Comparison of ENCODE assay signal across 12 mouse cellular contexts in genomic region chr6:32052135-32052915, GRCm38 (mm10). TPM values are rescaled to one million over a fixed set of nuclear protein-coding genes. Genes with fewer than 3 reads are reported as not detected.
A peak's percentile ranks its signal among the peaks of the same experiment; 100 is the strongest.
DNase-seq lines count a peak whose midpoint lies in the region; ATAC-seq and TF ChIP-seq lines count a peak whose summit lies in the region.
"Had no signal": no experiment of that assay in that cellular context is flagged by ENCODE, and none has a peak within 500 bp of the region (broad histone marks: within the 10 kb centered on the region; RNA-seq: fewer than 3 reads in every experiment).

No protein-coding gene starts in this region.

- H3K4me1 ChIP-seq in hindbrain, embryonic 15.5 days (replicated peaks), result peaks cover 7% of the 10 kb centered on the region; the same call in 1 of the 2 replicates
- H3K4me1 ChIP-seq in hindbrain, embryonic 14.5 days (replicated peaks; ENCODE audit: control insufficient read depth, insufficient read depth, low read length), result no peaks in the 10 kb centered on the region; the same call in 1 of the 2 replicates
- H3K4me1 ChIP-seq in lung, embryonic 16.5 days (replicated peaks; ENCODE audit: control insufficient read depth, insufficient read depth, low read length), result no peaks in the 10 kb centered on the region
- H3K4me1 ChIP-seq: embryonic facial prominence, embryonic 12.5 days; liver, embryonic 13.5 days had no signal

- H3K36me3 ChIP-seq in hindbrain, embryonic 15.5 days, result no peaks in the 10 kb centered on the region
- H3K36me3 ChIP-seq in hindbrain, embryonic 14.5 days (replicated peaks; ENCODE audit: control insufficient read depth, insufficient read depth), result no peaks in the 10 kb centered on the region
- no peaks in the 10 kb centered on the region for H3K36me3 ChIP-seq in lung, embryonic 16.5 days (ENCODE audit: control insufficient read depth, insufficient read depth, low read length)
- H3K36me3 ChIP-seq: embryonic facial prominence, embryonic 12.5 days; liver, embryonic 13.5 days had no signal

- H3K27ac ChIP-seq in hindbrain, embryonic 15.5 days (replicated peaks), result 0 out of 2 replicates have a peak overlapping the region, but pooled peaks have one; percentile 30
- H3K27ac ChIP-seq in hindbrain, embryonic 14.5 days, result no peak overlapping the region; the same call in 1 of the 2 replicates
- H3K27ac ChIP-seq in lung, embryonic 16.5 days (ENCODE audit: low read length), result peak overlapping the region; percentile 30; the same call in 1 of the 2 replicates
- H3K27ac ChIP-seq: embryonic facial prominence, embryonic 12.5 days; liver, embryonic 13.5 days had no signal

- no peak for TF ChIP-seq POLR2A in brain, embryonic 14.5 days (IDR thresholded peaks at IDR 0.05; ENCODE audit: borderline replicate concordance, extremely low read depth, insufficient read depth, insufficient read length, poor library complexity, severe bottlenecking)

- no peaks in the 10 kb centered on the region for H3K9me3 ChIP-seq in hindbrain, embryonic 15.5 days
- H3K9me3 ChIP-seq in hindbrain, embryonic 14.5 days (ENCODE audit: control insufficient read depth, low read length), result no peaks in the 10 kb centered on the region
- 0 out of 2 replicates have a peak, but pooled peaks cover 3% of the 10 kb centered on the region for H3K9me3 ChIP-seq in lung, embryonic 16.5 days (ENCODE audit: control insufficient read depth, low read length)
- H3K9me3 ChIP-seq: embryonic facial prominence, embryonic 12.5 days; liver, embryonic 13.5 days had no signal

- DNase-seq in hindbrain, embryonic 14.5 days (ENCODE audit: low spot score), result no peak
- no peak for DNase-seq in lung, adult 18-20 months
- DNase-seq in brain, embryonic 14.5 days (ENCODE audit: low read depth), result peak; percentile 62
- peak; percentile 24 for DNase-seq in lung, postnatal 14 days
- DNase-seq in frontal cortex, postnatal 10 days (ENCODE audit: low spot score in 2 of 2), result no peak
- no peak for DNase-seq in gastrocnemius, adult 8-10 months (ENCODE audit: low spot score in 2 of 2)
- DNase-seq: gastrocnemius, postnatal 25 days; liver, embryonic 13.5 days; right cerebral cortex, postnatal 25 days had no signal

- H3K27me3 ChIP-seq in hindbrain, embryonic 15.5 days, result no peaks in the 10 kb centered on the region
- H3K27me3 ChIP-seq in hindbrain, embryonic 14.5 days (ENCODE audit: control insufficient read depth, insufficient read depth, low read length), result no peaks in the 10 kb centered on the region
- no peaks in the 10 kb centered on the region for H3K27me3 ChIP-seq in lung, embryonic 16.5 days (ENCODE audit: control insufficient read depth, insufficient read depth, low read depth, low read length)
- H3K27me3 ChIP-seq: embryonic facial prominence, embryonic 12.5 days; liver, embryonic 13.5 days had no signal

- no peak overlapping the region for H3K9ac ChIP-seq in hindbrain, embryonic 15.5 days
- no peak overlapping the region for H3K9ac ChIP-seq in hindbrain, embryonic 14.5 days
- no peak overlapping the region for H3K9ac ChIP-seq in lung, embryonic 16.5 days (ENCODE audit: low read length)
- H3K9ac ChIP-seq: embryonic facial prominence, embryonic 12.5 days; liver, embryonic 13.5 days had no signal

- no peak overlapping the region for H3K4me3 ChIP-seq in hindbrain, embryonic 15.5 days
- H3K4me3 ChIP-seq in hindbrain, embryonic 14.5 days (replicated peaks; ENCODE audit: low read length), result no peak overlapping the region
- no peak overlapping the region for H3K4me3 ChIP-seq in lung, embryonic 16.5 days (ENCODE audit: low read length)
- H3K4me3 ChIP-seq: embryonic facial prominence, embryonic 12.5 days; liver, embryonic 13.5 days had no signal

- WGBS in hindbrain, embryonic 15.5 days, result 53% methylated on average over 6 of the region's 6 CpGs
- WGBS in hindbrain, embryonic 14.5 days, result 55% methylated on average over 6 of the region's 6 CpGs
- WGBS in lung, embryonic 16.5 days, result 53% methylated on average over 6 of the region's 6 CpGs

- peak; percentile 56; the same call in 1 of the 2 replicates for ATAC-seq in hindbrain, embryonic 15.5 days (ENCODE audit: low FRiP score, low read depth)
- ATAC-seq in hindbrain, embryonic 14.5 days (ENCODE audit: low FRiP score), result no peak
- peak; percentile 86 for ATAC-seq in lung, embryonic 16.5 days (ENCODE audit: low read depth)

- no peak for TF ChIP-seq CTCF in brain, embryonic 14.5 days (IDR thresholded peaks at IDR 0.05; ENCODE audit: borderline replicate concordance, extremely low read depth, insufficient read depth, insufficient read length)

- no peak overlapping the region for H3K4me2 ChIP-seq in hindbrain, embryonic 15.5 days
- H3K4me2 ChIP-seq in hindbrain, embryonic 14.5 days (replicated peaks), result no peak overlapping the region
- no peak overlapping the region for H3K4me2 ChIP-seq in lung, embryonic 16.5 days (ENCODE audit: low read depth, low read length)
- H3K4me2 ChIP-seq: embryonic facial prominence, embryonic 12.5 days; liver, embryonic 13.5 days had no signal

RNA-seq across cellular contexts. Expression of gene 1700012A03Rik, which starts 2.3 kb away (rescaled TPM):
- not detected in 2 replicates for polyA plus RNA-seq in hindbrain, embryonic 15.5 days (2015; fragmentation: Nextera tagmentation; extraction: Ambion mirVana)
- polyA plus RNA-seq in hindbrain, embryonic 14.5 days (2014; fragmentation: Nextera tagmentation; extraction: Ambion mirVana), result not detected in 2 replicates
- not detected in 2 replicates for polyA plus RNA-seq in lung, embryonic 16.5 days (2015; fragmentation: Nextera tagmentation; extraction: Ambion mirVana)
- not detected in 2 replicates for polyA plus RNA-seq in brain, embryonic 14.5 days (2012; rRNA removed)
- total RNA-seq in gastrocnemius, adult 8-10 months (2022), result not detected
- total RNA-seq: gastrocnemius, postnatal 25 days had no signal
- polyA plus RNA-seq: embryonic facial prominence, embryonic 12.5 days; liver, embryonic 13.5 days had no signal

Comparison
In these comparisons a context has a peak if more than half of its experiments do, and no peak if none do; other contexts are left out.
1. DNase-seq: peak in brain, embryonic 14.5 days (single experiment) and lung, postnatal 14 days (single experiment); none in hindbrain, embryonic 14.5 days (single experiment), lung, adult 18-20 months (0 of 2), frontal cortex, postnatal 10 days (0 of 2) and gastrocnemius, adult 8-10 months (0 of 2).